In genomic region chr1:135746248-135746647, GRCm38 (mm10) we compare ENCODE assay signal across 19 mouse cellular contexts. TPM values are rescaled to one million over a fixed set of nuclear protein-coding genes. Genes with fewer than 3 reads are reported as not detected.
"Had no signal": no experiment of that assay in that cellular context is flagged by ENCODE, and none has a peak within 500 bp of the region (broad histone marks: within the 10 kb centered on the region; RNA-seq: fewer than 3 reads in every experiment).

No protein-coding gene starts in this region.

- ATAC-seq: midbrain, embryonic 13.5 days; midbrain, embryonic 15.5 days had no signal

- H3K4me3 ChIP-seq: limb, embryonic 12.5 days; megakaryocyte, embryonic 14.5 days; midbrain, embryonic 13.5 days; midbrain, embryonic 15.5 days; neural tube, embryonic 12.5 days had no signal

- DNase-seq: liver; right cerebral cortex, postnatal 14 days; right cerebral cortex, postnatal 4 days; spleen, adult 18-20 months; thymus, adult 18-20 months; thymus, postnatal 14 days; thymus, postnatal 36 days had no signal

- H3K27ac ChIP-seq: limb, embryonic 12.5 days; liver, embryonic 14.5 days; macrophage; midbrain, embryonic 13.5 days; midbrain, embryonic 15.5 days; neural tube, embryonic 12.5 days had no signal

- H3K36me3 ChIP-seq: midbrain, embryonic 13.5 days; midbrain, embryonic 15.5 days had no signal

- H3K27me3 ChIP-seq: limb, embryonic 12.5 days; megakaryocyte, embryonic 14.5 days; midbrain, embryonic 13.5 days; midbrain, embryonic 15.5 days; neural tube, embryonic 12.5 days had no signal

- H3K9ac ChIP-seq: limb, embryonic 12.5 days; liver, embryonic 14.5 days; midbrain, embryonic 13.5 days; midbrain, embryonic 15.5 days; neural tube, embryonic 12.5 days had no signal

- H3K9me3 ChIP-seq: limb, embryonic 12.5 days; megakaryocyte, embryonic 14.5 days; midbrain, embryonic 13.5 days; midbrain, embryonic 15.5 days; neural tube, embryonic 12.5 days had no signal

- H3K4me2 ChIP-seq: limb, embryonic 12.5 days; midbrain, embryonic 11.5 days; midbrain, embryonic 13.5 days; midbrain, embryonic 15.5 days; neural tube, embryonic 12.5 days had no signal

RNA-seq across cellular contexts. Expression of gene Tnni1, which starts 33.0 kb away (rescaled TPM):
- total RNA-seq: megakaryocyte progenitor cell, adult 5-6 weeks; midbrain, postnatal 0 days; monocyte, adult 5-6 weeks; neutrophil, adult 5-6 weeks had no signal
- polyA plus RNA-seq: macrophage had no signal
